Mouse (Mus musculus) hindbrain, embryonic 16.5 days (tissue): ENCODE results near the gene Rln3. TPM values are rescaled to one million over a fixed set of nuclear protein-coding genes. Genes with fewer than 3 reads are reported as not detected.

Experiments used
- ATAC-seq: fragments of 200-750 bp; cut with Nextera tagmentation; 2 replicates; pipeline ENCODE4 v1.8.0; 2017; ENCODE audit warnings: moderate TSS enrichment, moderate library complexity
- H3K27ac ChIP-seq: fragments of 300-500 bp; sonication (generic); 2 replicates; pipeline ENCODE4 v1.5.1; 2014; ENCODE audit warnings: low read depth, mild to moderate bottlenecking, control low read depth, low read length, moderate library complexity
- H3K27me3 ChIP-seq: fragments of 300-500 bp; sonication (generic); replicated peaks from 2 replicates; pipeline ENCODE4 v1.6.1; 2014; ENCODE audit warnings: low read length; ENCODE audit not compliant: control insufficient read depth, insufficient read depth
- H3K36me3 ChIP-seq: fragments of 300-500 bp; sonication (generic); 2 replicates; pipeline ENCODE4 v1.6.1; 2014; ENCODE audit warnings: mild to moderate bottlenecking, low read length, moderate library complexity, mixed read lengths; ENCODE audit not compliant: control insufficient read depth, insufficient read depth
- H3K4me1 ChIP-seq: fragments of 300-500 bp; sonication (generic); 2 replicates; pipeline ENCODE4 v1.6.1; 2014; ENCODE audit warnings: low read depth, low read length; ENCODE audit not compliant: control insufficient read depth, insufficient read depth
- H3K4me2 ChIP-seq: fragments of 300-500 bp; sonication (generic); 2 replicates; pipeline ENCODE4 v1.6.1; 2014; ENCODE audit warnings: mild to moderate bottlenecking, low read length, control low read depth, moderate library complexity
- H3K4me3 ChIP-seq: fragments of 300-500 bp; sonication (generic); 2 replicates; pipeline ENCODE4 v1.5.1; 2014; ENCODE audit warnings: mild to moderate bottlenecking, low read length, control low read depth, moderate library complexity
- H3K9ac ChIP-seq: fragments of 300-500 bp; sonication (generic); 2 replicates; pipeline ENCODE4 v1.6.1; 2014; ENCODE audit warnings: low read depth, mild to moderate bottlenecking, control low read depth, low read length, moderate library complexity
- H3K9me3 ChIP-seq: fragments of 300-500 bp; sonication (generic); 2 replicates; pipeline ENCODE4 v1.6.1; 2014; ENCODE audit warnings: mild to moderate bottlenecking, low read length, moderate library complexity; ENCODE audit not compliant: control insufficient read depth
- WGBS: fragments of 180-500 bp; shearing (Covaris S2); extraction: QIAGEN DNeasy Blood & Tissue Kit; methylation state at CpG from one replicate; pipeline ENCODE4 v1.1.7; 2014; 5-methylcytosine and 5-hydroxymethylcytosine counted together
- polyA plus RNA-seq: library from polyadenylated mRNA; unstranded; fragments of >200 nt; fragmentation: Nextera tagmentation; extraction: Ambion mirVana; gene quantifications from 2 replicates; pipeline ENCODE4 v1.2.1, GENCODE M21; 2015

Rln3 gene
- polyA plus RNA-seq, 1 experiment from 2014 or later, result 1.8 TPM

GRCm38 (mm10) chr8:84032777-84033176, 12.0 kb downstream of the Rln3 start:
- H3K27ac ChIP-seq, result no peak overlapping the region
- H3K9ac ChIP-seq, result no peak overlapping the region
- H3K4me1 ChIP-seq, result no peaks in the 10 kb centered on the region
- H3K9me3 ChIP-seq, result no peaks in the 10 kb centered on the region
- H3K4me3 ChIP-seq, result no peak overlapping the region
- WGBS, result 74% methylated on average over 4 of the region's 4 CpGs
- ATAC-seq, result no peak
- H3K27me3 ChIP-seq, result no peaks in the 10 kb centered on the region; the same call in 1 of the 2 replicates
- no peaks in the 10 kb centered on the region for H3K36me3 ChIP-seq
- H3K4me2 ChIP-seq, result no peak overlapping the region

GRCm38 (mm10) chr8:84029272-84029671, 15.5 kb downstream of the Rln3 start:
- no peak for ATAC-seq
- 89% methylated on average over 5 of the region's 5 CpGs for WGBS

DNA sequence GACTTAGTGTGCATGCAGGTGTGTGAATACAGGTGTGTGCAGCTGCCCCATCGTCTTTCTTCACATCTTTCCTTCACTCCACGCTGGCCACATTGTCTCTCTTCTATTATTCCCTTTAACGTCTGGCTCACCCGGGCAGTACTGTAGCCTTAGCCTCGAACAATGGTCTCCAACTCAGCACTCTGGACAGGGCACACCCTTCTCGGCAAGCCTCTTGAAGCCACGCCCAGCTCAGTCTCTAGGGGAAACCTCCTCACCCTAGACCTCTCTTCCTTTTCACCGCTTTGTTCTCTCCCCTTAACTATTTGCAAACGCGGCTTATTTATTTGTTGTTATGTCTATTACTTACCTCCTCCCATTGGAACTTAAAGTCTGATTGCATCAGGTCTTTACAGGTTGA, 17.4 kb downstream of the Rln3 start:
- Histone ChIP-seq H3K27ac (no peak overlapping the region), H3K9me3 (no peaks in the 10 kb centered on the region), H3K4me2 (no peak overlapping the region; the same call in 1 of the 2 replicates), H3K4me3 (no peak overlapping the region), H3K9ac (no peak overlapping the region), H3K27me3 (no peaks in the 10 kb centered on the region; the same call in none of the 2 replicates), H3K4me1 (no peaks in the 10 kb centered on the region; the same call in 1 of the 2 replicates), H3K36me3 (no peaks in the 10 kb centered on the region)
- 11% methylated on average over 10 of the region's 10 CpGs for WGBS
- no peak for ATAC-seq

More at GRCm38 (mm10) chr8:84029272-84029671, 15.5 kb downstream of the Rln3 start:
- H3K9ac ChIP-seq, result no peak overlapping the region
- H3K36me3 ChIP-seq, result no peaks in the 10 kb centered on the region
- H3K4me1 ChIP-seq, result no peaks in the 10 kb centered on the region; the same call in 1 of the 2 replicates
- H3K4me3 ChIP-seq, result no peak overlapping the region
- no peaks in the 10 kb centered on the region for H3K9me3 ChIP-seq
- no peaks in the 10 kb centered on the region; the same call in none of the 2 replicates for H3K27me3 ChIP-seq
- H3K27ac ChIP-seq, result no peak overlapping the region
- H3K4me2 ChIP-seq, result no peak overlapping the region

DNA sequence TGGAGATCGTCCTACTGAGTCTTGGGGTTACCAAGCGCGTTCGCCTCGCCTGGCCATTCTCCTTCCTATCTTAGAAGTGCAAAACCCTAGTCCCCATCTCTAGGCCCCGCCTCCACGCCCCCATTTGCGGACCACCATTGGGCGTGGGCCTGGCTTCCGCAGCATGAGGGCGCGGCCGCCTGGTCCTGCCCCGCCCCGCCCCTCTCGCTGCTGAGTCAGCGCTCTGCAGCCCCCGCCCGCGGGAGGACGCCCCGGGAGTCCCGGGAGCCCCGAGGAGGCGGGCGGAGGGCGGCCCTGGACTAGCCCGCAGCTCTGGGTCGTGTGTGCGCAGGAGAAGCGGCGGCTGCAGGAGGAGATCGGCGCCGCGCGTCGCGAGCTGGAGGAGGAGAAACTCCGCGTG, 18.9 kb downstream of the Rln3 start:
- no peaks in the 10 kb centered on the region; the same call in none of the 2 replicates for H3K27me3 ChIP-seq
- peak overlapping the region; percentile 91 for H3K4me2 ChIP-seq
- H3K9ac ChIP-seq, result peak overlapping the region; percentile 76
- no peak overlapping the region for H3K27ac ChIP-seq
- no peaks in the 10 kb centered on the region; the same call in 1 of the 2 replicates for H3K4me1 ChIP-seq
- peak; percentile 81 for ATAC-seq
- H3K4me3 ChIP-seq, result peak overlapping the region; percentile 60
- under 1% methylated on average over 41 of the region's 41 CpGs for WGBS
- no peaks in the 10 kb centered on the region for H3K36me3 ChIP-seq
- H3K9me3 ChIP-seq, result no peaks in the 10 kb centered on the region

GRCm38 (mm10) chr8:84024171-84024570, 20.6 kb downstream of the Rln3 start:
- 13% methylated on average over 10 of the region's 10 CpGs for WGBS

DNA sequence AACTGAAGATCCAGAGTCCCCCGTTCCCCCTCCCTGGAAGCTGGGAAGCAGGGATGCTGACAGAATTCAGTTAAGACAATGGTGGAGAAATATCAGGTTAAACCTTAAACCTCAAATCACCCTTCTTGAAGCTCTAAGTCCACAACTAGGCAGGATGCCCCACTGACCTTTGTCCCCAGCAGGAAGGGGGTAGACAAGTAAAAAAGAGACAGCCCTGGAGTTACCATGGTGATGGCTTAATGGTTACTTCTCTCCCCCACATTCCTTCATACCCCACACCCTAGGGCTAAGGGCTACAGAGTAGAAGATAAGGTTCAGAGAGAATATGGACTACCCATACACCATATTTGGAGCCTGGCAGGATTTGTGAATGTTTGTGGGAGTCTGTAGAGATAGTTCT, 21.2 kb downstream of the Rln3 start:
- Histone ChIP-seq H3K9ac (no peak overlapping the region), H3K27ac (no peak overlapping the region), H3K4me2 (no peak overlapping the region), H3K27me3 (no peaks in the 10 kb centered on the region; the same call in none of the 2 replicates), H3K4me3 (no peak overlapping the region), H3K36me3 (no peaks in the 10 kb centered on the region), H3K9me3 (no peaks in the 10 kb centered on the region), H3K4me1 (no peaks in the 10 kb centered on the region; the same call in 1 of the 2 replicates)
- ATAC-seq, result no peak
- WGBS, result 55% methylated on average over 1 of the region's 1 CpGs

More at GRCm38 (mm10) chr8:84024171-84024570, 20.6 kb downstream of the Rln3 start:
- no peaks in the 10 kb centered on the region for H3K36me3 ChIP-seq
- no peaks in the 10 kb centered on the region for H3K9me3 ChIP-seq
- H3K27me3 ChIP-seq, result no peaks in the 10 kb centered on the region; the same call in none of the 2 replicates
- no peak overlapping the region for H3K4me2 ChIP-seq
- ATAC-seq, result no peak
- H3K27ac ChIP-seq, result no peak overlapping the region
- H3K4me1 ChIP-seq, result no peaks in the 10 kb centered on the region; the same call in 1 of the 2 replicates
- H3K4me3 ChIP-seq, result no peak overlapping the region
- no peak overlapping the region for H3K9ac ChIP-seq

DNA sequence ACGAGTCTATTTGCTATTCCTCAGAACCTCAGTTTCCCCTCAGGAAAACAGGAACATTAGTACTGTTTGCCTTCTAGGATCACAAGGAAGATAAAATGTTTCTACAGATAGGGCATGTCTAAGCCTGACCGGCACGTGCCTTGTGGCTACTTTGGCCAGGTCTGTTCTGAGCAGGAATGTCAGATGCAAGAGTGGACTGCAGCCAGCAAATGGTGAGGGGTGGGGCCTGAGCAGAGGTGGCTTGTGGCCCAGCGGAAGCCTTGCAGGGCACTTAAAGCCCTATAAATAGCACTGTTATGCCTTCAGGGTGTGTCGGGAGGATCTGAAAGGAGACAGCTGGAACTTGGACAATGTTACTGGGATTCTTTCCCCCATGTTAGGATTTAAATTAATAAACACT, 21.7 kb downstream of the Rln3 start:
- H3K27me3 ChIP-seq, result no peaks in the 10 kb centered on the region; the same call in none of the 2 replicates
- 49% methylated on average over 5 of the region's 5 CpGs for WGBS
- no peak overlapping the region for H3K27ac ChIP-seq
- H3K4me1 ChIP-seq, result no peaks in the 10 kb centered on the region; the same call in 1 of the 2 replicates
- no peaks in the 10 kb centered on the region for H3K36me3 ChIP-seq
- H3K9ac ChIP-seq, result no peak overlapping the region
- no peak for ATAC-seq
- H3K4me2 ChIP-seq, result no peak overlapping the region
- H3K9me3 ChIP-seq, result no peaks in the 10 kb centered on the region
- H3K4me3 ChIP-seq, result no peak overlapping the region

DNA sequence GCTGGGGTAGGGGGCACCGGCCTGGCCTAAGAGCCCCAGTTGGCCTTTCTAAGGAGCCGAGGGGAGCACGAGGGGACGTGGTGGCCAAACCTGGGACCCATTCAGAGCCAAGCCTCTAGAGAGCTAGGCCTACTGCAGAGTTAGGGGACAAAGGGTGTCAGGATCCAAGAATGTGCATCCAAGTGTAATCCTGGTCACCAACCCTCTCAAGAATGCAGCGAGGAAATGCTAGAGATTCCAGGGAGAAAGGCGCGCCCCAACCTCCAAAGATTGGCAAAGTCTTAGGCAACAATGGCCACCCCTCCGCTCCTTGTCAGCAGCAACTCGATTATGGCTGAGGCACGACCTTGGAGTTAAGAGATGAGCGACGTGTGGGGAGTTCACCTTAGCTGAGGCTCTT, 23.2 kb downstream of the Rln3 start:
- 42% methylated on average over 12 of the region's 12 CpGs for WGBS
- no peaks in the 10 kb centered on the region for H3K9me3 ChIP-seq
- H3K4me1 ChIP-seq, result no peaks in the 10 kb centered on the region; the same call in 1 of the 2 replicates
- ATAC-seq, result no peak
- no peaks in the 10 kb centered on the region; the same call in none of the 2 replicates for H3K27me3 ChIP-seq
- H3K36me3 ChIP-seq, result no peaks in the 10 kb centered on the region
- no peak overlapping the region for H3K27ac ChIP-seq
- no peak overlapping the region for H3K4me3 ChIP-seq
- H3K9ac ChIP-seq, result no peak overlapping the region
- H3K4me2 ChIP-seq, result no peak overlapping the region

- no peaks in the 10 kb centered on the region; the same call in 1 of the 2 replicates for H3K27me3 ChIP-seq
- H3K4me1 ChIP-seq, result no peaks in the 10 kb centered on the region
- no peaks in the 10 kb centered on the region for H3K9me3 ChIP-seq
- H3K36me3 ChIP-seq, result no peaks in the 10 kb centered on the region
- no peak within 1 kb of the TSS for H3K4me2 ChIP-seq
- WGBS, result 7% methylated on average over 16 of the region's 18 CpGs
- no peak within 1 kb of the TSS for H3K9ac ChIP-seq
- H3K4me3 ChIP-seq, result no peak within 1 kb of the TSS
- ATAC-seq, result no peak
- no peak within 1 kb of the TSS for H3K27ac ChIP-seq
These were observed 23.7 kb downstream of the Rln3 start, which contains the start of gene Palm3 for GRCm38 (mm10) chr8:84021096-84021495. TSS of gene Palm3 (plus strand) at chr8:84021471.
